Mouse (Mus musculus) adrenal gland, adult 2 months (tissue): Measurements from ENCODE around the gene Hoxb4. TPM values are rescaled to one million over a fixed set of nuclear protein-coding genes. Genes with fewer than 3 reads are reported as not detected.

ENCODE experiments used
- DNase-seq: peaks from one replicate; pipeline ENCODE4 v3.0.0; 2021
- long read RNA-seq: library from polyadenylated mRNA; stranded (forward); transcript quantifications from one replicate; pipeline ENCODE4 v2.0.0, GENCODE M21; 2021
- polyA plus RNA-seq: library from polyadenylated mRNA; depleted of rRNA; stranded (reverse); fragments of >200 nt; gene quantifications from 2 replicates; pipeline ENCODE4 v1.2.3, GENCODE M21; 2012; rRNA removed
- total RNA-seq, 2 experiments: library from RNA; stranded (reverse); gene quantifications; 2 replicates each; pipeline ENCODE4 v1.2.3; 2021

Gene Hoxb4
- total RNA-seq: 10 to 100 TPM; 16.7 to 21.8 TPM
- polyA plus RNA-seq: 27.9 and 30.0 TPM in 2 replicates
- long read RNA-seq, partial matches to known transcripts: 0 of 6 reads
- long read RNA-seq, other reads (novel, unspliced or antisense): 3 of 6 reads

DNA sequence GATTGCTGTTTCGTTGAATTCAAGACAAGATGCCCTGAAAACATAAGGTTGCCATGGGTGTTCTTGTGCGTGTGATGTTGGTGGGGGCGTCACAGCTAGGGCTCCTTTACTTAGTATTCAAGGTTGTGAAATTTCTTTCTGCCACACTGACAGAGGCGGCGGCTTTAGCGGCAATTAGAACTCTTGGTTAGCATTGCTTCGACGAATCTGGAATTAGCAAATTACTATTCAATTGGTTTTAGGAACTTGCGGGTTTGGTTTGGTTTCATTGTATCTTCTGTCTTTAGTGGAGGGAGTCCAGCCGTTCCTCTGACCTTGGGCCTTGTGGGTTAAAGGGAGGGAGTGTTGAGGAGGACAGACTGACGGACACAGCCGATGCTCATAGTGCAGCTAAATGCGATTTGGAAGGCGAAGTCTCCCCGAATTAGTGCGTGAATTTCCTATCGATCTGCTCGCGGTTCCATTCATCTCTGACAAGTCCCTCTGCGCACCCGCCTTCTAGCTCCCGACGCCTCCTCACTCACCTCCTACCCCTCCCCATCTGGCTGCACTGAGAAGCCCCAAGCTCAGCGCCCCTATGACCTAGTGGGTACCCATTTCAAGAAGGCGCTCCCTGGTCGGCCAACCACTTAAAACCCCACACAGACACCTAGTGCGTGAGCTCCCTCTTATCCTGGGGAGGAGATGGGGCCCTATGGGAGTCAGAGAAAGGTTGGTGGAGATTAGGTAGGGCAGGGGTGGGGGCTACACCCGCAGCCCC lies at the start of gene Hoxb4:
Gene Hoxb4, plus strand, starts transcription at position 660 of the 760 bp plus-strand sequence.
- DNase-seq: peak; percentile 73

DNA sequence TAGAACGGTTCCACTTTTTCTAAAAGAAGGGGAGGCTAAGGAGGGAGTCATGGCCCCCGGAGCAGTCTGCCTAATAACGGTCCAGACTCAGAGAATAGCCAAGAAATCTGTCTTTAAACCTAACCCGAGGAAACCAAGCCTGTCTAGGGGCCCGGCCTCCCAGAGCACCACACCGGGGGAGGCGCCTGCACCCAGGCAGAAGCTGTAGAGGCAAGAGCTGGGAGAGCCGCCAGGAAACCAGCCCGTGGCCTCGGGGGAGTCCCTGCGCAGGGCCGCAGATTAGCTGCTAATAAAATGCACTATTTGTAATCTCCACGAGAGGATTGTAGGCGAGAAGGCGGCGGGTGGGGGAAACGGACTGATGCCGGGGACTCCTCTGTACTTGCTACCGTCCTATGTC lies 48.2 kb upstream of the Hoxb4 start:
- DNase-seq: peak; percentile 94

DNA sequence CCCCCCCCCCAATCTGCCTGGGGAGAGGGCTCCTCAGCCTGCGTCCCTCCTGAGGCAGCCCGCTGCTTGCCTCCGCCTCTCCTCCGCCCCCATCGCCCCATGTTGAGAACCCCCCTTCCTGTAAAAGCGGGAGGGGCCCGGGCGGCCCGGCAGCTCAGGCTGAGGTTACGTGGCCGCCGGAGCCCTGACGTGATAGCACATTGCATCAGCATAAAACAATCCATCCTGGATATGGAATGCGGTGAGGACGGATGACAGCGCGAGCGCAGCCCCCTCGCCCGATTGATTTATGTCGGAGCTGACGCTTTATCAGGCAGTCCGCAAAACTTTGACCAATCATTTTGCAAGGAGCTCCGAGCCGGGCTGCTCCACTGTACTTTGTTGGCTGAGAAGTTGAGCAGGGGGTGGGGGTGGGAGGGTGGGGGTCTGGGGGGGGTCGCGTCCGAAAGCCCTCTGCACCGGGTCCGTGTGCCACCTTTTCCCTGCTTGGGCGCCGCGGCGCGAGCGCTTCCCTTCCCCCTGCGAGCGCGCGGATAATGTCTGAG lies 47.0 kb upstream of the Hoxb4 start, which contains the start of gene Hoxb9:
Gene Hoxb9, plus strand, starts transcription at position 462 of the 545 bp plus-strand sequence.
- DNase-seq: peak; percentile 96

DNA sequence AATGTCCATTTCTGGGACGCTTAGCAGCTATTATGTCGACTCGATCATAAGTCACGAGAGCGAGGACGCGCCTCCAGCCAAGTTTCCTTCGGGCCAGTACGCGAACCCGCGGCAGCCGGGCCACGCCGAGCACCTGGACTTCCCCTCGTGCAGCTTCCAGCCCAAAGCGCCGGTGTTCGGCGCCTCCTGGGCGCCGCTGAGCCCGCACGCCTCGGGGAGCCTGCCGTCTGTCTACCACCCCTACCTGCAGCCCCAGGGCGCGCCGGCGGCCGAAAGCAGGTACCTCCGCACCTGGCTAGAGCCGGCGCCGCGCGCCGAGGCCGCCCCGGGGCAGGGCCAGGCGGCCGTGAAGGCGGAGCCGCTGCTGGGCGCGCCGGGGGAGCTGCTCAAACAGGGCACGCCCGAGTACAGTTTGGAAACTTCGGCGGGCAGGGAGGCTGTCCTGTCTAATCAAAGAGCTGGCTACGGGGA lies 46.5 kb upstream of the Hoxb4 start:
- peak; percentile 86 for DNase-seq

DNA sequence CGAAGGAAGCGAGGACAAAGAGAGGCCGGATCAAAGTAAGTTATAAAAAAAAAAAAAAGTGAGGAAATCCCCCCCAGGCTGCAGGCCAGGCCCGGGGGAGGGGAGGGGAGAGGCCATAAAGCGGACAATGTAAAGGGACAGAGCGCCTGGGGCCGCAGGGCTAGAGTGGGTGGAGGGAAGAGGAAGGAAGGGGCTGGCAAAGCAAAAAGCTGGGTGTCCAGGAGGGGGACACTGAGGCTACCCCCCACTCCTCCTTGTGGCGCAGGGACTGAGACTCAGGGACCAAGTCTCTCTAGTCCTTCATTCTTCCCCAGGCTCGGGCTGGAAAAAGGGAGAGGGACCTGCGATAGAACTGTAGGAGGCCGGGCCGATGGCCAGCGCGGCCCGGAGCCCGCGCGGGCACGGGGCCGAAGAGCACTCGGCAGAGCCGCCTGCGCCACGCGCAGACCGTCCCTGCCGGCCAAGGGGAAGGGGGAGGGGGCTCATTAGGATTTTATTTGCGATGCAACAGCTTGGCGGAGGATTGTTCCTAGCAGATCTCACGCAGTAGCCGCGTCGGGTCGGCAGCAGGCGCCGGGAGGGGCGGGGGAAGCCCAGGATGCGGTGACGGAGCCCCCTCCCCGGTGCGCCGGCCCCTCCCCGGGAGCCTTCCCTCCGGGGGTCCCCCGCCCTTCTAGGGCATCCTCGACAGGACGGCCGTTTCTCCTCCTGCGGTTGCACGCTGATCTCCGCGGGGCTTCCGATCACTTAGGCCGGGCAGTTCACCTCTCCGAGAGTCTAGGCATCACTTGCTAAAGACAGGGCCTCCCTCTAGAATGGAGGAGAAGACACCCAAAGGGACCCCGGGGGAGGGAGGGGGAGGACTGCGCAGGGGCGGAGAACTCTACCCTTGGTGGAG lies 45.8 kb upstream of the Hoxb4 start:
- DNase-seq: peak; percentile 76

DNA sequence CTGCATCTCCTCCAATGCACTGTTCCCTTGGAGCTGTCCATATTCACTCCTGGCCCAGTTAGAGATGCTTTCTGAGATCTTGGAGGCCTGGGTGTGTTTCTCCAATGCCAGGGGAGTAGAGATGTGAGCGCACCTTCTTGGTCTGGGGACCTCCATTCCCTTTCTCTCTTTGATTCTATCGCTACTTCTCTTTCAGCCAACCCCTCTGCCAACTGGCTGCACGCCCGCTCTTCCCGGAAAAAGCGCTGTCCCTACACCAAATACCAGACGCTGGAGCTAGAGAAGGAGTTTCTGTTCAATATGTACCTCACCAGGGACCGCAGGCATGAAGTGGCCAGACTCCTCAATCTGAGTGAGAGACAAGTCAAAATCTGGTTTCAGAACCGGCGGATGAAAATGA lies 43.6 kb upstream of the Hoxb4 start:
- peak; percentile 59 for DNase-seq

DNA sequence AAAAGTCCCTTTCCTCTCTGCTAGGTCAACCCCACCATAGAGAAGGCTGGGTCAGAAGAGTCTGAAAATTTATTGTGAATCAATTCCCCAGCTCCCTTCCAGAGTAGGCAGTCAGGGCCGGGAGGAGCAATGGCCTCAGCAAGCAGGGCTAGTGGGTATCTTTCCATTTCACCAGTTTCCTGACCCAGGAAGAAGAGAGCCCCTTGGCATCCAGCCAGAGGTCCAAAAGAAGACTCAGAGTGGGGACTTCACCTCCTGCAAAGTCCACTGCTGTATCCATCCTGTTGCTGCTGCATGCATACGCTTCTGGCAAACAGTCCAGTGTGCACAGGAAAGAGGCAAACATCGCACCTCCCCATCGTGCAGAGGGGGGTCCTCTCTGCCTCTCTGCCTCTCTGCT lies 42.2 kb upstream of the Hoxb4 start:
- DNase-seq: peak; percentile 81

DNA sequence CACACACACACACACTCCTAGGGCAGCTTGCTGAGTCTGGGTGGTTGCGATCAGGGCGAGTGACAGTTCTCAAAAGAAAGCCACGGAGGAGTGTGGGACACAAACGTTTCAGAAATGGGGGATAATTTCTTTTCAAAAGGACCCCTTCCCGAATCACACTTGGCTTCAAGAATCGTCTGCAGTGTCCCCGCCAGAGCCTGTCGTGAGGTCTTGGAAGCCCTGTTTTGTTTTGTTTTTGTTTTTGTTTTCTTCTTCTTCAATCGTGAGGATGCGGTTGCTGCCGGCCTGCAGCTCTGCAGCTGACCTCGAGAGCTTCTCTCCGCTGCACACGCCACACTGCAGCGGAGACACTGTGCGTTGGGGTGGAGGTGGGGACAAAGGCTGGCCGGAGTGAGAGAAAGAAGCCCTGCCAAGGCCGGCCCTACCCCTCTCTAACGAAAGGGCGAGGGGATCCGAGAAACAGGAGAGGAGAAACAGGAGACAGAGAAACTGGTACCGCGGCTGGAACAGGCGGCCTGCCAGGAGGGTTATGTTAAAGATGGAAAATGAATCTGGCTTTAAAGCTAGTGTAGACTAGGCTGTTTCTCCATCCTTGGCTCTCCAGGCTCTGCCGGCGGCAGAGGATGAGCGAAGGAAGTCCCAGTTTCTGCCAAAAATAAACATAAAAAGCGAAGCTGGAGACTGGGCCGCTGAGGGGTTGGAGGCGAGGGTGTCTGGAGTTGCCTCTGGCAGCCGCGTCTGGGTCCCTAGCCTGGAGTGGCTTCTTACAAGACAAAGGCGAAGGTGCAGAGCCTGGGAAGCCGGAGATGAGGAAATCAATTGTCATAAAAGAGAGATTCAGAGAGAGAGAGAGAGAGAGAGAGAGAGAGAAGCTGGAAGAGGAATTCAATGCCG lies 40.7 kb upstream of the Hoxb4 start:
- DNase-seq: peak; percentile 76

DNA sequence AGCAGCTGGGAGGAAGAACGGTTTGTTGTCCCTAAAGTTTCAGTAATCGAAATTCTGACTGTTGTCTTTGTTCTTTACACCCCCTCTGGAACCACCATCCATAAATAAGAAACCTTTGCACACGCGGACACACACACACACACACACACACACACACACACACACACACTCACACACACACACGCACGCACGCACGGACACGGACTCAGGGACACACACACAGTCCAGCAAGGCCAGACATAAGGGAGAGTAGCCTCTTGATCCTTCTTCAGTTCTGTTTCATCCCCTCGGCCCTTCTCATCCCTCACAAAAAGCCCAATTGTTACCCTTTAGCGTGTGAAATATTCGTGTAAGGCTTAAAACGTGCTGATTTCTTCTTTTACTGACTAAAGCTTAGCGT lies 39.7 kb upstream of the Hoxb4 start:
- DNase-seq: peak; percentile 52

DNA sequence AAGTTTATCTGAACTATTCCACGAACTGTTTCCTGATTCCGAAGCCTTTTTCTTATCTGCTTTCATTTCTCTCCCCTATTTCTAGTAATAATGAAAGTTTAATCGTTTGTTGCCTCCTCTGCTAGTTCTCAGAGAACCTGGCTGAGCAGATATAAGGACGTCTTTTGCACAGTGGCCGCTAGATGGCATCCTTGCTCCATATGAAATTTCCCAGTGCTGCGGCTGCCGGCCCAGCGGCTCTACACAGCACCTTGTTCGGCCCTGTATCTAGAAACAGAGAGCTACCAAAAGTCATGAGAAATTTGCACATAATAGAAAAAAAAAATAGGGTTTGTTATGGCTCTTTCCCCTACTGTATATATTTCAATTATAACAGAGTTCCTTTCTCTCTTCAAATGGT lies 39.3 kb upstream of the Hoxb4 start:
- DNase-seq: peak; percentile 94

DNA sequence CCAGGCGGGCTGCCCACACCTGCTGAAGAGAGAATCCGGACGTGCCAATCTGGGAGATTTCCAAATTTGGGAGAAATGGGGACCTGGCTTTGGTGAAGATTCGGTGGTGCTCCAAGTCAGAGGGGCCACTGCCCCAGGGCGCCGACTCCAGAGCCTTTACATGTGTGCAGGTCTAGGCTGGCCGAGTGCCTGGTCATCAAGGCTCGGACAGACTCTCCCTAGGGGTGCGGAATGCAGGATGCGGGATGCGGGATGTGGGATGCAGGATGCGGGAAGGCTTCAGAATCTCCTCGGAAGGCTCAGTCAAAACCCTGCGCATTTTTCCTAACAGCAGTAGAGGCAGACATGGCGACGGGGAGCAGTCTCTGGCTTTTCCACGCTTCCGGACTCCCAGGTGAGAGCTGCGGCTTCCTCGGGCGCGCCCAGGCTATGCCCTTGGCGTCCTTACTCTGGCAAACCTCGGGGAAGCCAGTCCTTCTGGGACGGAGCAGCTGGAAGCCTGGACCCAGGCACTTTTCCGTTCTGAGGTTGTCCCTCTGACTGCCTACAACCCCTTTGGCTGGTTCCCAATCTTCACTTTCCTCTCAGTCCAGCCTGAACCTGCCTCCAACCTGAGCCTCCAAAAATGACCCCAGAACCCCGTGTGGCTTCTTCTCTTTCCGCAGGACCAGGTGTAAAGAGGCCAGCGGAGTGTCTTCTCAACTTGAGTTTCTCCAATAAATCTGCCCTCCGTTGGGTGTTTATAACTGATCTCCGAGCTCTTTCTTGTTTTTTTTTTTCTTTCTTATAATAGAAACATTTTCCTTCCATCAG lies 38.4 kb upstream of the Hoxb4 start:
- DNase-seq: peak; percentile 79

DNA sequence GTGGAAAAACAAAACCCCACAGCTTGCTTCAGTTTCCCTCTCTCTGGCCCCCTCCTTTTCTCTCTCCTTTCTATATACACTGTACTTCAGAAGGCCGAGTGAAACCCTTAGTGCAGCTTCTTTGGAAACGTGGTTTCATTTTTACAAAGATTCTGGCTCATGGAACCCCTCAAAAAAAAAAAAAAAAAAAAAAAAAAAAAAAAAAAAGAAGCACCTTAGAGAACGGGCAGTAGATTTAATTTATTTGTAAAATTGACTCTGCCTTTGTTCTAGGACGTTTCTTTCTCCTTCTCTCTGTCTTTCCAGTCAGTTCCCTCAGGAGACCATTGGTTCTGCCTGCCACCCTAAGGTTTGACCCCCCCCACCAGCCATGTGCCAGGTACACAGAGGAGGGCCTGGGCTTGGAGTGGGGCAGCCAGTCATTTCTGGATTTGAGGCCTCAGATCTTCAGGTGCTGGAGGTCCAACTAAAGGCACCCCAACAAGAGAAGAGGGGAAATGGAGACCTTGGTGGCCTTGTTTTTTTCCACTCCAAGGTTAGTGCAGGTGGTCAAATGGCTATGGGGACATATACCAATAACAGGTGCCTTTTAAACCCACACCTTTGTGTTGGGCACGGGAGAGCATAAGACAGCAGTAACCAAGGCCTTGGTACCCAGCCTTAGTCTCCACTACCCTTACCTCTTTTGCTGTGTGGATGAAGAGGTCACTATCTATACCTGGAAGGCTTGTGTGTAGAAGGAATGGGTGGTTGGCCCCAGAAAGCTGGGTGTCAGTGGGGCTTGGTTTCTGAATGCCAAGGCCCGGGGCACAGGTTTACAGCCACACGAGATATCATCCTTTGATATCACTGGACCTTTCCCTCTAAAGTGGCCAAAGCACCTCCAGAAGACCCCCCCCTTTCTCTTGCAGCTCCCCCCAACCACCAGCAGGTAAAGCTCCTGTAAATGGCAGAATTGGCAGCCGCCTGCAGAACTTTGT lies 37.4 kb upstream of the Hoxb4 start:
- DNase-seq: peak; percentile 68

DNA sequence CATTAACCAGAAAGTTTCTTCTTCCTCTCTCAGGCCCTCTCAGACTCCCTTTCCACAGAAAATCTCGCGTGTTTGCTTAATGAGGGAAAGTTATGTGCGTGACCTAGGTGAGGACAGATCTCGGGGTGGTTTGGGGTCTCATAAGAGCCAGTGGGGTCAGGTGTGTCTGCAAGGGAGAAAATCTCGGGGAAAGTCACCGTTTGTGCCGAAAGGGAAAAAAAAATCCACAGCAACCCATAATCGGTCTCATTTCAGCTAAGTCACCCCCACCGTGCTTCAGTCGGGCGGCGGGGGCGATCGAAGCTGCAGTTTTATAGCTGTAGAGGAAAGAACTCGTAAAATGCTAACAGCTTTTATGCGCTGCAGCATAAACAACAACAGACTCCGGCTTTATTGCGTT lies 36.7 kb upstream of the Hoxb4 start:
- peak; percentile 62 for DNase-seq

DNA sequence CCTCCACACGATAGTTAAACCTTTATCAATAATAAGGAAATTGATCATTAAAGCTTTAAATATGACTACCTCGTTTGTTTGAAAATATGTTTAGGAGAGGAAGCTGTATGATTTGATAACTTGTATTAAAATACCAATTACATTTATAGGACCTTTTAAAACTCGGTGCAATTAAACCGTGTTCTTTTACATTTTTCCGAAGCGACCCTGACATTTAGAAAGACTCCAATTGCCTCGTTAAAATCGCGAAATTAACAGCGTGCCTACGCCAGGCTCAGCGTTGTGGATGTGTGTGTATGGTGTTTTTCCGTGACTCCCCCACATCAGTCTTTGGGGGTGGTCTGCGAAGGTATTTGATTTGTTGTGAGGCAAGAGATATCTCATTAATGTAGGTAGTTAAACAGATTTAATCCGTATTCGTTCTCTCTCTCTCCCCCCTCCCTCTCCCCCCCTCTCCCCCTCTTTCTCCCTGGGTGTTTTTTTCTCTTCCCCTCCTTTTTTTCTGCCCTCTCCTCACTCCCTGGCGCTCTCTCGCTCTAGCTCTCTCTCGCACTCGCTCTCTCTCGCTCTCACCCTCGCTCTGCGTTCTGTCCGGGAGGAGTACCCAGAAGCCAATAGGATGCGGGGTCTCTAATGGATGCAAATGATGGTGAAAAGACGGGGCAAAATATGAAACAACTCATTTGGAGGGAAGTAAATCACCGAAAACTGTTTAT lies 36.1 kb upstream of the Hoxb4 start, which contains the start of gene Hoxb8:
Gene Hoxb8, plus strand, starts transcription at position 51 of the 716 bp plus-strand sequence.
- peak; percentile 72 for DNase-seq

DNA sequence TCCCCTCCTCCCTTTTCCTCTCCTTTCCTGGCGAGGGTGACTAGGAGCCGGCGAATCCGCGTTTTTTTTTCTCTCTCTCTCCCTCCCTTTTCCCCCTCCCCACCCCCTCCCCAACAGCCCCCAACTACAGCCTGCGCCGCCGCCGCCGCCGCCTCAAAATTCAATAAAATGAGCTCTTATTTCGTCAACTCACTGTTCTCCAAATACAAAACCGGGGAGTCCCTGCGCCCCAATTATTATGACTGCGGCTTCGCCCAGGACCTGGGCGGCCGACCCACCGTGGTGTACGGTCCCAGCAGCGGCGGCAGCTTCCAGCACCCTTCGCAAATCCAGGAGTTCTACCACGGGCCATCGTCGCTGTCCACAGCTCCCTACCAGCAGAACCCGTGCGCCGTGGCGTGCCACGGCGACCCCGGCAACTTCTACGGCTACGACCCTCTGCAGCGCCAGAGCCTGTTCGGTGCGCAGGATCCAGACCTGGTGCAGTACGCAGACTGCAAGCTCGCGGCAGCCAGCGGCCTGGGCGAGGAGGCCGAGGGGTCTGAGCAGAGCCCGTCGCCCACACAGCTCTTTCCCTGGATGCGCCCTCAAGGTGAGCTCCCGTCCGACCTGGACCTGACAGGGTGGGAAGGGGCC lies 35.2 kb upstream of the Hoxb4 start:
- DNase-seq: no peak

DNA sequence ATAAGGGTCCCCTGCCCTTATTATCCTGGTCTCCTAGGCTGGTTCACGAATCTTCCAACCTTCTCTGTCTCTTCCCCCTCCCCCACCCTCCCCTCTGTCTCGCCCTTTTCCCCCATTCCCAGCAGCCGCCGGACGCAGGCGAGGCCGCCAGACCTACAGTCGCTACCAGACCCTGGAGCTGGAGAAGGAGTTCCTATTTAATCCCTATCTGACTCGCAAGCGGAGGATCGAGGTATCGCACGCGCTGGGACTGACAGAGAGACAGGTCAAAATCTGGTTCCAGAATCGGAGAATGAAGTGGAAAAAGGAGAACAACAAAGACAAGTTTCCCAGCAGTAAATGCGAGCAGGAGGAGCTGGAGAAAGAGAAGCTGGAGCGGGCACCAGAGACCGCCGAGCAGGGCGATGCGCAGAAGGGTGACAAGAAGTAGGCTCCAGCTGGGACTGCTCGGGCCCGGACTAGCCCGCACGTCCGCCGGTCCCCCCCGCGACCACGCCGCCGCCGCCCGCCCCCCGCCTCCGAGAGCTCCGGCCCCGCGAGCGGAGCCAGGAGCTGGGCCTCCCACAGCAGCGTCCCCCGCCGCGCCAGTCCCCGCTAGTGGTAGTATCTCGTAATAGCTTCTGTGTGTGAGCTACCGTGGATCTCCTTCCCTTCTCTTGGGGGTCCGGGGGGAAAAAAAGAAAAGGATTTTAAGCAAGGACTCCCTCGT lies 33.9 kb upstream of the Hoxb4 start:
- DNase-seq: peak; percentile 78
